Mouse (Mus musculus) kidney, postnatal 4 days (tissue): ENCODE results near the gene Cfap77.

Source experiments
- DNase-seq, 2 experiments: peaks; one replicate each; pipeline ENCODE4 v3.0.0; 2021; ENCODE audit warnings: mixed read lengths in 2 of 2

The Cfap77 gene

GRCm38 (mm10) chr2:28919001-28919400 is 135.9 kb downstream of the Cfap77 start:
- no peak for DNase-seq

- peak; percentile 23 to 40 for DNase-seq
These were observed 137.1 kb downstream of the Cfap77 start for GRCm38 (mm10) chr2:28917518-28918361.

GRCm38 (mm10) chr2:28917156-28917517 is 137.7 kb downstream of the Cfap77 start:
- DNase-seq: peak in 1 of 2 experiments; percentile 16

- peak in 1 of 2 experiments; percentile 13 for DNase-seq
These were observed 138.4 kb downstream of the Cfap77 start, which contains the start of gene Barhl1 for GRCm38 (mm10) chr2:28916513-28916865. TSS of gene Barhl1 (minus strand) at chr2:28916668.

- peak; percentile 94 for DNase-seq
These were observed 138.9 kb downstream of the Cfap77 start for GRCm38 (mm10) chr2:28915768-28916512.

GRCm38 (mm10) chr2:28915104-28915738 is 139.6 kb downstream of the Cfap77 start:
- DNase-seq: peak in 1 of 2 experiments; percentile 10

GRCm38 (mm10) chr2:28914121-28914520 is 140.7 kb downstream of the Cfap77 start:
- no peak for DNase-seq

- DNase-seq: peak in 1 of 2 experiments; percentile 12
These were observed 141.9 kb downstream of the Cfap77 start for GRCm38 (mm10) chr2:28912961-28913360.

- DNase-seq: peak in 1 of 2 experiments; percentile 22
These were observed 142.7 kb downstream of the Cfap77 start for GRCm38 (mm10) chr2:28912039-28912700.

- DNase-seq: peak in 1 of 2 experiments; percentile 25
These were observed 143.4 kb downstream of the Cfap77 start for GRCm38 (mm10) chr2:28911331-28912038.

- DNase-seq: no peak
These were observed 144.0 kb downstream of the Cfap77 start for GRCm38 (mm10) chr2:28910877-28911276.

- peak in 1 of 2 experiments; percentile 8 for DNase-seq
These were observed 144.8 kb downstream of the Cfap77 start for GRCm38 (mm10) chr2:28909818-28910710.

- DNase-seq: no peak
These were observed 145.6 kb downstream of the Cfap77 start for GRCm38 (mm10) chr2:28909186-28909817.

- DNase-seq: peak; percentile 18 to 45
These were observed 146.3 kb downstream of the Cfap77 start for GRCm38 (mm10) chr2:28908389-28909153.

GRCm38 (mm10) chr2:28907691-28908388 is 147.0 kb downstream of the Cfap77 start:
- DNase-seq: no peak

- DNase-seq: peak in 1 of 2 experiments; percentile 15
These were observed 149.3 kb downstream of the Cfap77 start for GRCm38 (mm10) chr2:28905561-28905960.

- no peak for DNase-seq
These were observed 150.1 kb downstream of the Cfap77 start for GRCm38 (mm10) chr2:28904786-28905185.

- DNase-seq: no peak
These were observed 151.0 kb downstream of the Cfap77 start for GRCm38 (mm10) chr2:28903871-28904270.

- no peak for DNase-seq
These were observed 152.6 kb downstream of the Cfap77 start for GRCm38 (mm10) chr2:28902291-28902690.
